In the genomic region with DNA sequence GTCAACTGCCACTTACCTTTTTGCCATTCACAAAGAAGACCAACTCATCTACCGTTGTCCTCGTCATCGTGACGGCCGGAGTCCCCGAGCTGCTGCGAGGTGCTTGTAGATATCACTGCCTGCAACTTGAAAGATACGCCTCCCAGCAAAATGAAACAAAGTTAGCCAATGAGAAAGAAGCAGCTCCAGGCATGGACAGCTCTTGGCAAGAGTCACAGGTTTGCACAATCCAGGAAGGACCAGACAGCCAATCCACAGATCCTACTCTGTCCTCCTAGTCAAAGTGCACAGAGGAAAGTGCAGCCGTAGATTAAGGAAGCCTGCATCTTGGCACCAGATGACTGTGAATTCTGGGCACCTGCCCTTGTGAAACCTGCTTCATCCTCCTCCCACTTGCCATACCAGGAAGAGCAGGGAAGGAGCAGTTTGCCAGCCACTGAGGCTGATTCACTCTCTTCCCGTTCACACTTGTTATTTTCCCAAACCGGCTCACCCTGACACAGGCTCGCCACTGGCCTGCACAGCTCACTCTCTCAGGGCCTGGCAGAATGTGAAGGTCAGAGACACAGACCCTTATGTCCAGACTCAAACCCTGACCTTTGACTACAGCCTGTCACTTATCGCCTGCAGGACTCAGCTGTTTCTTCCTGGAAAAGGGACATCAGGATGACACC, we compare ENCODE assay signal across 9 mouse cellular contexts. TPM values are rescaled to one million over a fixed set of nuclear protein-coding genes. Genes with fewer than 3 reads are reported as not detected.
A peak's percentile ranks its signal among the peaks of the same experiment; 100 is the strongest.
DNase-seq lines count a peak whose midpoint lies in the region; ATAC-seq and TF ChIP-seq lines count a peak whose summit lies in the region.
"Had no signal": no experiment of that assay in that cellular context is flagged by ENCODE, and none has a peak within 500 bp of the region (broad histone marks: within the 10 kb centered on the region; RNA-seq: fewer than 3 reads in every experiment).

A gene (minus strand): TSS at position 135 of the 674 bp plus-strand sequence.

- peaks cover 10% of the 10 kb centered on the region; the same call in 1 of the 2 replicates for H3K79me2 ChIP-seq in liver, adult 2 months (ENCODE audit: control insufficient read depth, insufficient read depth, low read length)

- no peak for TF ChIP-seq CTCF in liver, adult 2 months (IDR thresholded peaks at IDR 0.05; ENCODE audit: low read depth, low read length)
- no peak for TF ChIP-seq CTCF in cerebellum, adult 2 months (IDR thresholded peaks at IDR 0.05; ENCODE audit: borderline replicate concordance, insufficient read depth, low read depth, low read length)

- H3K9me3 ChIP-seq in liver, embryonic 11.5 days (ENCODE audit: control insufficient read depth, low read length) = no peaks in the 10 kb centered on the region
- H3K9me3 ChIP-seq in embryonic facial prominence, embryonic 15.5 days (replicated peaks) = no peaks in the 10 kb centered on the region
- no peaks in the 10 kb centered on the region for H3K9me3 ChIP-seq in midbrain, embryonic 11.5 days (ENCODE audit: control insufficient read depth, low read length)
- H3K9me3 ChIP-seq: liver, embryonic 13.5 days had no signal

- DNase-seq in liver, adult 2 months (ENCODE audit: extremely low read depth, low read depth, low spot score) = peak; percentile 100
- DNase-seq in liver, embryonic 11.5 days (ENCODE audit: low spot score) = no peak
- DNase-seq in lung, postnatal 4 days = peak; percentile 70 to 78
- DNase-seq in embryo, embryonic 10.5 days (ENCODE audit: low spot score) = no peak
- DNase-seq in cerebellum, adult 2 months = no peak
- no peak for DNase-seq in midbrain, embryonic 11.5 days (ENCODE audit: low spot score, missing footprints)
- DNase-seq: liver, embryonic 13.5 days had no signal

- peaks cover under 1% of the 10 kb centered on the region; the same call in 1 of the 2 replicates for H3K36me3 ChIP-seq in liver, adult 2 months (ENCODE audit: control insufficient read depth, insufficient read depth, low read length)
- no peaks in the 10 kb centered on the region for H3K36me3 ChIP-seq in liver, embryonic 11.5 days (ENCODE audit: control insufficient read depth, insufficient read depth, low read length)
- H3K36me3 ChIP-seq in embryonic facial prominence, embryonic 15.5 days = no peaks in the 10 kb centered on the region
- no peaks in the 10 kb centered on the region for H3K36me3 ChIP-seq in midbrain, embryonic 11.5 days (ENCODE audit: control insufficient read depth, insufficient read depth, low read length)
- H3K36me3 ChIP-seq: liver, embryonic 13.5 days had no signal

- WGBS in liver, adult 2 months = 6% methylated on average over 13 of the region's 13 CpGs
- 76% methylated on average over 13 of the region's 13 CpGs for WGBS in liver, embryonic 11.5 days
- WGBS in embryonic facial prominence, embryonic 15.5 days = 67% methylated on average over 13 of the region's 13 CpGs
- 71% methylated on average over 13 of the region's 13 CpGs for WGBS in cerebellum, adult 2 months
- 88% methylated on average over 13 of the region's 13 CpGs for WGBS in midbrain, embryonic 11.5 days

- peak within 1 kb of the TSS; percentile 77 for H3K9ac ChIP-seq in liver, adult 2 months (ENCODE audit: low read depth, low read length)
- no peak within 1 kb of the TSS for H3K9ac ChIP-seq in liver, embryonic 11.5 days (ENCODE audit: low read depth, low read length)
- H3K9ac ChIP-seq in embryonic facial prominence, embryonic 15.5 days = no peak within 1 kb of the TSS
- no peak within 1 kb of the TSS for H3K9ac ChIP-seq in midbrain, embryonic 11.5 days (ENCODE audit: low read length)
- H3K9ac ChIP-seq: liver, embryonic 13.5 days had no signal

- H3K27me3 ChIP-seq in liver, adult 2 months (ENCODE audit: control insufficient read depth, insufficient read depth, low read length) = no peaks in the 10 kb centered on the region
- no peaks in the 10 kb centered on the region for H3K27me3 ChIP-seq in liver, embryonic 11.5 days (replicated peaks; ENCODE audit: control insufficient read depth, insufficient read depth, low read length)
- no peaks in the 10 kb centered on the region for H3K27me3 ChIP-seq in embryonic facial prominence, embryonic 15.5 days
- no peaks in the 10 kb centered on the region for H3K27me3 ChIP-seq in cerebellum, adult 2 months (ENCODE audit: control insufficient read depth, insufficient read depth, low read length)
- no peaks in the 10 kb centered on the region for H3K27me3 ChIP-seq in midbrain, embryonic 11.5 days (ENCODE audit: control insufficient read depth, insufficient read depth, low read length)
- H3K27me3 ChIP-seq: liver, embryonic 13.5 days had no signal

- peaks cover 21% of the 10 kb centered on the region; the same call in 1 of the 2 replicates for H3K4me1 ChIP-seq in liver, adult 2 months (ENCODE audit: control insufficient read depth, insufficient read depth, low read length)
- H3K4me1 ChIP-seq in liver, embryonic 11.5 days (replicated peaks; ENCODE audit: control insufficient read depth, insufficient read depth, low read length) = no peaks in the 10 kb centered on the region
- no peaks in the 10 kb centered on the region for H3K4me1 ChIP-seq in embryonic facial prominence, embryonic 15.5 days
- no peaks in the 10 kb centered on the region for H3K4me1 ChIP-seq in cerebellum, adult 2 months (ENCODE audit: control insufficient read depth, insufficient read depth, low read length)
- H3K4me1 ChIP-seq in midbrain, embryonic 11.5 days (ENCODE audit: control insufficient read depth, insufficient read depth, low read length) = no peaks in the 10 kb centered on the region
- H3K4me1 ChIP-seq: liver, embryonic 13.5 days had no signal

- peak within 1 kb of the TSS; percentile 88 for H3K27ac ChIP-seq in liver, adult 2 months (replicated peaks; ENCODE audit: insufficient read depth, low read depth, low read length)
- no peak within 1 kb of the TSS for H3K27ac ChIP-seq in liver, embryonic 11.5 days (ENCODE audit: low read depth, low read length)
- H3K27ac ChIP-seq in embryonic facial prominence, embryonic 15.5 days (replicated peaks) = peak within 1 kb of the TSS; percentile 22; the same call in 1 of the 2 replicates
- H3K27ac ChIP-seq in cerebellum, adult 2 months (ENCODE audit: insufficient read depth, low read length) = no peak within 1 kb of the TSS
- H3K27ac ChIP-seq in midbrain, embryonic 11.5 days (ENCODE audit: low read depth, low read length) = no peak within 1 kb of the TSS
- H3K27ac ChIP-seq: liver, embryonic 13.5 days had no signal

- peak within 1 kb of the TSS; percentile 68 for H3K4me3 ChIP-seq in liver, adult 2 months (ENCODE audit: insufficient read depth, low read depth, low read length)
- H3K4me3 ChIP-seq in liver, embryonic 11.5 days (ENCODE audit: low read depth, low read length) = no peak within 1 kb of the TSS
- H3K4me3 ChIP-seq in embryonic facial prominence, embryonic 15.5 days (replicated peaks) = no peak within 1 kb of the TSS
- no peak within 1 kb of the TSS for H3K4me3 ChIP-seq in cerebellum, adult 2 months (replicated peaks; ENCODE audit: insufficient read depth, low read depth, low read length)
- H3K4me3 ChIP-seq in midbrain, embryonic 11.5 days (ENCODE audit: low read depth, low read length) = no peak within 1 kb of the TSS
- H3K4me3 ChIP-seq: liver, embryonic 13.5 days had no signal

- H3K4me2 ChIP-seq in liver, embryonic 11.5 days = no peak within 1 kb of the TSS
- H3K4me2 ChIP-seq in embryonic facial prominence, embryonic 15.5 days (replicated peaks) = 0 out of 2 replicates have a peak within 1 kb of the TSS, but pooled peaks have one; percentile 10
- no peak within 1 kb of the TSS for H3K4me2 ChIP-seq in midbrain, embryonic 11.5 days
- H3K4me2 ChIP-seq: liver, embryonic 13.5 days had no signal

- TF ChIP-seq POLR2A in liver, adult 2 months (IDR thresholded peaks at IDR 0.05; ENCODE audit: extremely low read depth, insufficient read depth, low read length) = peak; percentile 85
- no peak for TF ChIP-seq POLR2A in cerebellum, adult 2 months (IDR thresholded peaks at IDR 0.05; ENCODE audit: borderline replicate concordance, insufficient read depth, low read length)

- ATAC-seq in liver, embryonic 11.5 days (replicated peaks; ENCODE audit: low FRiP score) = no peak
- no peak for ATAC-seq in embryonic facial prominence, embryonic 15.5 days (ENCODE audit: insufficient number of reproducible peaks, low FRiP score, low TSS enrichment, low read depth)
- ATAC-seq in inflammation-experienced regulatory T-cells, adult 6 months = peak; percentile 40
- ATAC-seq in midbrain, embryonic 11.5 days (ENCODE audit: low FRiP score) = no peak

RNA-seq across cellular contexts. Expression of the gene that starts here (rescaled TPM):
- total RNA-seq in liver, adult 2 months (2014; rRNA removed) = 115 and 122 TPM in 2 replicates
- 71.1 and 85.8 TPM in 2 replicates for polyA plus RNA-seq in liver, adult 2 months (2012; rRNA removed)
- polyA plus RNA-seq in liver, embryonic 11.5 days (2014; fragmentation: Nextera tagmentation; extraction: Ambion mirVana) = 0.12 and 0.16 TPM in 2 replicates
- polyA plus RNA-seq in embryonic facial prominence, embryonic 15.5 days (2015; fragmentation: Nextera tagmentation; extraction: Ambion mirVana) = 2.8 and 3.4 TPM in 2 replicates
- polyA plus RNA-seq in inflammation-experienced regulatory T-cells, adult 6 months (2017; shearing (Covaris generic)) = 10 to 100 TPM; 15.8 to 38.5 (median 37.1) TPM
- 4.6 and 5.1 TPM in 2 replicates for polyA plus RNA-seq in cerebellum, adult 2 months (2012; rRNA removed)
- polyA plus RNA-seq in midbrain, embryonic 11.5 days (2014; fragmentation: Nextera tagmentation; extraction: Ambion mirVana) = 0.04 and 0.08 TPM in 2 replicates

Comparison
In these comparisons a context has a peak if more than half of its experiments do, and no peak if none do; other contexts are left out.
1. DNase-seq: peak in liver, adult 2 months (single experiment) and lung, postnatal 4 days (2 of 2); none in liver, embryonic 11.5 days (single experiment), embryo, embryonic 10.5 days (single experiment), cerebellum, adult 2 months (0 of 2) and midbrain, embryonic 11.5 days (single experiment).
2. H3K27ac ChIP-seq: peak in liver, adult 2 months (single experiment) and embryonic facial prominence, embryonic 15.5 days (single experiment); none in liver, embryonic 11.5 days (single experiment), cerebellum, adult 2 months (single experiment) and midbrain, embryonic 11.5 days (single experiment).